Mouse (Mus musculus): ENCODE data around the gene Acbd4.

- TF ChIP-seq EP300 (IDR thresholded peaks at IDR 0.05; ENCODE audit: low read depth) (no peak), CTCF (IDR thresholded peaks at IDR 0.05; ENCODE audit: low read depth) (no peak)
These were observed 1.1 kb upstream of the Acbd4 start for GRCm38 (mm10) chr11:103100361-103100760.

Data from heart, postnatal 0 days (tissue).